Mouse (Mus musculus) CH12F3 (cell line): ENCODE results near the gene Fam19a1.

ENCODE experiments used
- in situ Hi-C: fragments of 300-500 bp; cut with MboI; formaldehyde crosslinking; loops from 2 replicates; pipeline ENCODE4 v1.14.3; 2020; ENCODE audit warnings: low sequenced_read_pairs

The Fam19a1 gene

GRCm38 (mm10) chr6:96432397-96432796 is 319.4 kb downstream of the Fam19a1 start:
- in situ Hi-C loops: no loop called here

GRCm38 (mm10) chr6:96433896-96434295 is 320.9 kb downstream of the Fam19a1 start:
- in situ Hi-C loops: no loop called here

GRCm38 (mm10) chr6:96435545-96435944 is 322.6 kb downstream of the Fam19a1 start:
- in situ Hi-C loops: no loop called here

- in situ Hi-C loops: no loop called here
Observed at GRCm38 (mm10) chr6:96437814-96438213, 324.9 kb downstream of the Fam19a1 start.

GRCm38 (mm10) chr6:96439419-96439818 is 326.5 kb downstream of the Fam19a1 start:
- in situ Hi-C loops: no loop called here

GRCm38 (mm10) chr6:96441971-96442370 is 329.0 kb downstream of the Fam19a1 start:
- in situ Hi-C loops: no loop called here

GRCm38 (mm10) chr6:96447466-96447865 is 334.5 kb downstream of the Fam19a1 start:
- in situ Hi-C loops: no loop called here

GRCm38 (mm10) chr6:96456266-96456665 is 343.3 kb downstream of the Fam19a1 start:
- in situ Hi-C loops: no loop called here

- in situ Hi-C loops: no loop called here
Observed at GRCm38 (mm10) chr6:96457590-96458259, 344.8 kb downstream of the Fam19a1 start.

GRCm38 (mm10) chr6:96459041-96459440 is 346.1 kb downstream of the Fam19a1 start:
- in situ Hi-C loops: no loop called here

GRCm38 (mm10) chr6:96499464-96499863 is 386.5 kb downstream of the Fam19a1 start:
- in situ Hi-C loops: no loop called here

- in situ Hi-C loops: no loop called here
Observed at GRCm38 (mm10) chr6:96541600-96541999, 428.6 kb downstream of the Fam19a1 start.

- in situ Hi-C loops: no loop called here
Observed at GRCm38 (mm10) chr6:96544832-96545231, 431.9 kb downstream of the Fam19a1 start.

GRCm38 (mm10) chr6:96550431-96550830 is 437.5 kb downstream of the Fam19a1 start:
- in situ Hi-C loops: no loop called here

GRCm38 (mm10) chr6:96578649-96579048 is 465.7 kb downstream of the Fam19a1 start:
- in situ Hi-C loops: no loop called here

GRCm38 (mm10) chr6:96580726-96581125 is 467.8 kb downstream of the Fam19a1 start:
- in situ Hi-C loops: no loop called here

- in situ Hi-C loops: no loop called here
Observed at GRCm38 (mm10) chr6:96581187-96581586, 468.2 kb downstream of the Fam19a1 start.

GRCm38 (mm10) chr6:96587427-96587826 is 474.5 kb downstream of the Fam19a1 start:
- in situ Hi-C loops: no loop called here

GRCm38 (mm10) chr6:96593031-96593430 is 480.1 kb downstream of the Fam19a1 start:
- in situ Hi-C loops: no loop called here

GRCm38 (mm10) chr6:96595201-96595600 is 482.2 kb downstream of the Fam19a1 start:
- in situ Hi-C loops: no loop called here

- in situ Hi-C loops: no loop called here
Observed at GRCm38 (mm10) chr6:96624196-96624595, 511.2 kb downstream of the Fam19a1 start.

- in situ Hi-C loops: no loop called here
Observed at GRCm38 (mm10) chr6:96631518-96631917, 518.6 kb downstream of the Fam19a1 start.

- in situ Hi-C loops: no loop called here
Observed at GRCm38 (mm10) chr6:96632243-96632642, 519.3 kb downstream of the Fam19a1 start.
